Mouse (Mus musculus): Measurements from ENCODE around the gene Itpripl2.
A peak's percentile ranks its signal among the peaks of the same experiment; 100 is the strongest.

The Itpripl2 gene

GRCm38 (mm10) chr7:118443895-118444485 is 47.8 kb downstream of the Itpripl2 start:
- no peak for DNase-seq (ENCODE audit: low read depth, low spot score)

- DNase-seq (ENCODE audit: low read depth, low spot score) = peak; percentile 16
These were observed 48.4 kb downstream of the Itpripl2 start for GRCm38 (mm10) chr7:118443371-118443770.

- DNase-seq (ENCODE audit: low read depth, low spot score) = no peak
These were observed 50.2 kb downstream of the Itpripl2 start for GRCm38 (mm10) chr7:118441535-118441934.

- DNase-seq (ENCODE audit: low read depth, low spot score) = peak; percentile 51
These were observed 54.5 kb downstream of the Itpripl2 start for GRCm38 (mm10) chr7:118437101-118437802.

Data from ES-CJ7 (cell line).